Mouse (Mus musculus) liver, postnatal 0 days (tissue): Measurements from ENCODE around the gene Stil.

Experiments
- CTCF ChIP-seq: sonication (generic); IDR thresholded peaks from 2 replicates; pipeline ENCODE4 v1.5.1; 2016; ENCODE audit warnings: antibody characterized with exemption, low read depth
- EP300 ChIP-seq: IDR thresholded peaks from 2 replicates; pipeline ENCODE4 v1.6.1; 2016; ENCODE audit warnings: antibody characterized with exemption, low read depth, mild to moderate bottlenecking

DNA sequence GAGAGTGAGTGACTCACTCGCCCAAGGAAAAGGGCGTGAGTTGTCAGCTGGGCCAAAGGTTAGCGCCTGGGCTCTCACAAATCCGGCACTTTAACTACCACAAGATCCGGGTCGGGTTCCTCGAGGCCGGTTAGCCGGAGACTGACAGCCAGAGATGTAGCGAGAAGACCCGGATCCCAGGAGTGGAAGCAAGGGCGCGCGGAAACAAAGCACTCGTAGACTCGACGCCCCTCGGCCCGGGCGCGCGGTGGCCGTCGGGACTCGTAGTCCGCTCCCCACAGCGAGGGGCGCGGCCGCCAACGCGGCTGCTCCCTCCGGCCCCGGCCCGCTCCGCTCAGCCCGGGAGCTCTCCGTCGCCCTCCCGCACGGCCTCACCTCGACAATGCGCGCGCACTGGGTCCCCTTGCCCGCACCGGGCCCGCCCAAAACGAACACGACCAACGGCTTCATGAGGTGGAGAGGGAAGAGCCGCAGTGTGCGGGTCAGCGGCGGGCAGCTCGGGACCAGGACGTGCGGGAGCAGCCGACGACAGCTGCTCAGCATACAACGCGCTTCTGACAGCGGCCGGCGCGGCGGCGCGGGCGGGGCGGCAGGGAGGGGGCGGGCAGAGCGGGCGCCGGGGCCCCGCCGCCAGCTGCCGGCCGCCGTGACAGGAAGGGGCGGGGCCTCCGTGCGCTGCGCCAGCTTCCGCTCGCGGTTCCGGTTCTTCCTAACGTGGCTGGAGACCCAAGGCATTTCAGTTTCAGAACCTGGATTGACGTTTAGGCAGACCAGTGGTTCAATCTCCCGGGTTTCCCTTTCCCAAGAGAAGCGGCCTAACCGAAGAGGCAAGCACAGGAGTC is 13.1 kb upstream of the Stil start, which contains the start of gene Cmpk1:
- TF ChIP-seq CTCF = no peak
- TF ChIP-seq EP300 = no peak
